Mouse (Mus musculus) heart, postnatal 0 days (tissue): ENCODE measurements around the gene Mpp2.

Source experiments
- CTCF ChIP-seq: IDR thresholded peaks from 2 replicates; pipeline ENCODE4 v1.5.1; 2016; ENCODE audit warnings: antibody characterized with exemption, control low read depth, low read depth
- EP300 ChIP-seq: IDR thresholded peaks from 2 replicates; pipeline ENCODE4 v1.6.1; 2016; ENCODE audit warnings: antibody characterized with exemption, low read depth

GRCm38 (mm10) chr11:102016136-102016535 lies 72.2 kb downstream of the Mpp2 start:
- no peak for TF ChIP-seq CTCF
- no peak for TF ChIP-seq EP300
